Mouse (Mus musculus) liver, postnatal 0 days (tissue): ENCODE measurements around the gene Gm9732.
"Not testable (repeated sequence)": the region's sequence is repeated elsewhere in the genome, so short reads cannot be mapped to it uniquely, and the experiment has no call there.

Experiments used
- CTCF ChIP-seq: sonication (generic); IDR thresholded peaks from 2 replicates; pipeline ENCODE4 v1.5.1; 2016; ENCODE audit warnings: antibody characterized with exemption, low read depth
- EP300 ChIP-seq: IDR thresholded peaks from 2 replicates; pipeline ENCODE4 v1.6.1; 2016; ENCODE audit warnings: antibody characterized with exemption, low read depth, mild to moderate bottlenecking

DNA sequence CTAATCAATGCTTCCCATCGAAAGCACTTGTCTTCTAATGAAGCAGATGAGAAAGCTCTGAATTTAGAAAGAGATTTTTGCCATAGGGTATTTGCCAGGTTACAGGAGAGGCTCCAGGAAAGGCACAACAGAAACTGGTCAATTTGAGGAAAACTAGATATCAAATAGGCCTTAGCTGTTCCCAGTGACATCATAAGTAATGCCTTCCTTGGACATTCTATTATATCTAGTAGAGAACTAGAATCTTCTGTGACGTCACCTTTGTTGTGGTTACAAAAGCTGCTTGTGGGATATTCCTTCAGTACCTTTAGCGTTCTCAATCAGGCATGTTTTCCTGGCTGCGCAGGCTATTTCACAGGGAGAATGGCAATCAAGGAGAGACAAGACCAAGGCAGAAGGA is 16.5 kb upstream of the Gm9732 start, which contains the start of gene Gm8126:
- TF ChIP-seq CTCF, EP300: not testable (repeated sequence)
